Mouse (Mus musculus) skeletal muscle tissue, adult 2 months (tissue): ENCODE measurements around the gene Igflr1.

ENCODE experiments used
- DNase-seq: peaks from one replicate; pipeline ENCODE4 v3.0.0-alpha.2; 2012; ENCODE audit warnings: low read depth, low spot score

The Igflr1 gene

DNA sequence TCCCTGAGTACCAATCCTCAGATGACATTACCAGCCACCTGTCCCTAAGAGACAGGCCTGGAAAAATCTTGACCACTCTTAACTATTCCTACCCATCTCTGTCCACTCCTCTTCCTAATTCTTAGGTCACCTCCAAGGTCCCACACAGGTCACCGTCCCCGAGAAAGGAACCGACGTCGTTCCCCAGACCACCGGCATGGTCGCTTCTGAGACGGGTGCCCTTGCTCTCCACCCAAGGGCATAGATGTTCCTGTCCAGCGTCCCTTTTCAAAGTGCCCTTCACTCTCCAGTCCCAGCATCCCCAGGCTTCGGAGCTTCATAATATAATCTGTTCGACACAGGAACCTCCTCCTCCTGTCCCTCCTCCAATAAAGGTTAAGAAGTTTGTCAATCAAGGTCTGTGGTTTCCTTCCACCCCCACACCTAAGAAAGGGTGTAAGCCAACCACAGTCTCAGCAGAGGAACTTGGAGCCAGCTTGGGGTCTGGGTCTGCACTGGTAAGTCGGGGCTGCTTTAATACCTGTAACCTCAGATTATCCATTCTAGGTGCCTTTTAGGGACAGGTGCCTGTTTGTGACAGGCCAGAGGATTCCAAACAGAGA is at the start of gene Igflr1:
TSS of gene Igflr1 (plus strand) at position 458 of the 602 bp plus-strand sequence.
- DNase-seq, result no peak

DNA sequence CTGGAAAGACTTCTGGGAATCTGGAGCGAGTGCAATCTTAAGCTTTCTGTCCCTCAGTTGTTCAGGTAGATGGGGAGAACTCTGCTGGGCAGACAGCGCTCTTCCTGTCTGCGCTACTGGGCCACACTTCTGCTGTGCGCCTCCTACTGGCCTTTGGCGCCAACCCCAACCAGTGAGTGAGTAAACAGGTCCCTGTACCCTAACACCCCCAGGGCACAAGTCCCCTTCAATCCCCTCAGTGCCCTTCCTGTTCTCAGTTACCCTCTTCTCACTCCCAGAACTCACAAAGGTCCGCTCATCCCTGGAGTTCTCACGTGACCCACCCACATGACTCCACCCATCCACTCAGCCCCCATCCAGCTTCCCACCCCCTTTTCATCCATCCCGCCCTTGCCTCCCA is 46.9 kb upstream of the Igflr1 start:
- no peak for DNase-seq

- DNase-seq, result no peak
Observed at GRCm38 (mm10) chr7:30520396-30520795, 44.8 kb upstream of the Igflr1 start.

DNA sequence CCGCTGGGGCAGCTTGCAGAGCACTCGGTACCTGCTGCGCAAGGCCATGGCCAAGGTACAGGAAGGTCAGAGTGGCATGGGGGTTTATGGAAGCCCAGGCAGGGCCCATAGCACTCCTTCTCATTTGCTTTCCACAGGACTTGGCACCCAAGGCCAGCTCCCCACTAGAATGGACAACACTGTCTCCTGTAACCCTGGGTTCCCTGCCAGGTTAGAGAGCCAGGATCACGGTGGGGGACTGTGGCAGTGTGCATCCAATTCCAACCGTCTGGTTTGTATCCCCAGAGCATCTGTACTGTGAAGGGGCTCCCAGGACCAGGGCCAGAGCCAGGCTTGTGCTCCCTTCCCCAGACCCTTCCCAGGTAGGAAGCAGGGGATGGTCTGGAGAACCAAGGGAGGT is 44.4 kb upstream of the Igflr1 start:
- DNase-seq, result no peak

DNA sequence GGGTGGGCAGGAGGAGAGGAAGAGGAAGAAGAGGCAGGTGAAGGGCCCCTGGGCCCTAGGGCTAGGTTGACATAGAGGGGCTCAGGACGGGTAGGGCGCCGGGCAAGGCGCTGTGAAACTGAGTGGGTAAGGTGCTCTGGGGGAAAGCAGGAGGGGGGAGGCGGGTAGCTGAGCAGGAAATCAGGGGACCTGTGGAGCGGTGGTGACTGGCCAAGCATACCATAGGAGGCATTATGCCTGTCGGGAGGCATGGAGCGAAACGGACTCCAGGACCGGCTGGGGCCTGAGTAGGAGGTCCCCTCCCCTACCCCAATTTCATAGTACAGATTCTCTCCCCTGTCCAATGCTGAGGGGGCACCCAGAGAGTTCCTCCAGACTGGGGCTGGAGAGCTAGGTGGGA is 42.4 kb upstream of the Igflr1 start:
- no peak for DNase-seq

- peak; percentile 38 for DNase-seq
Observed at GRCm38 (mm10) chr7:30524487-30524886, 40.7 kb upstream of the Igflr1 start.

DNA sequence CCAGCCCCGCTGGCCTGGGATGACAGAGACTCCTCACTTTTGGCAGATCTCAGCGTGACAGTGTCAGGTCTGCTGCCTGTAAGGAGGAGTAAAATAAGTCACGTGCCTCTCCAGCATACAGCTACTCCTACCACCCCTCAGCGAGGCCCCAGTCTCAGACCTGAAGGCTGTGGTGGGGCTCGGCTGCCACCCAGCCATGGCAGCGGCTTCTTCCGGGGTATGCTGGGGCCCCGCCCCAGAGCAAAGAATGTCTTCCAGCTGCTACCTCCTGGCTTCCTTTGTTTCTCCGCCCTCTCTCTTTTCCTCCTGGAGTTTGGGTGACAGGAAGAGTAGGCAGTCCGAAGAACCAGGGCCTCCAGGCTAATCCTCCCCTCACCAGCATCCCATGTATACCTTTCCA is 39.3 kb upstream of the Igflr1 start:
- no peak for DNase-seq

- DNase-seq, result no peak
Observed at GRCm38 (mm10) chr7:30526399-30526798, 38.8 kb upstream of the Igflr1 start.

- no peak for DNase-seq
Observed at GRCm38 (mm10) chr7:30526981-30527380, 38.2 kb upstream of the Igflr1 start.

GRCm38 (mm10) chr7:30531291-30531815 is 33.9 kb upstream of the Igflr1 start:
- DNase-seq, result no peak

DNA sequence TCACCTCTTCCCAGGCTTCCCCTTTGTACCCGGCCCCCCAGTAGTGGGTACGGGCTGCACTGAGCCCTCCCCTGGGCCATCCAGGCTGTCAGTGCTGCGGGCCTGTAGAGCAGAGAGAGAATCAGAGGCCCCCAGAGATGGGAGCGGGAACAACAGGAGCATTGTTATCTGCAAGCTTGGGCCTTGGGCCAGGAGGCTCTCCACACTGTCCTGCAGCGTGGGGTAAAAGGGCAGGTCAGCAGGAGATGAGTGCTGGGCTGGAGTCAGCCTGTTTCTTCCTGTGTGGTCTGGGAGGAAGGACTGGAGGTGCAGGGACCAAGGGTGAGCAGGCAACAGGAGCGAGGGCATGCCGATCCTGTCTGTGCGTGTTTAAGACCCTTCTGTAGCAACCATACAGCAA is 32.3 kb upstream of the Igflr1 start:
- no peak for DNase-seq

- no peak for DNase-seq
Observed at GRCm38 (mm10) chr7:30533941-30534632, 31.1 kb upstream of the Igflr1 start.

GRCm38 (mm10) chr7:30534633-30535577 is 30.3 kb upstream of the Igflr1 start, which contains the start of gene Arhgap33:
Arhgap33 (minus strand) TSS chr7:30535060.
- DNase-seq, result peak; percentile 92

GRCm38 (mm10) chr7:30540572-30540971 is 24.7 kb upstream of the Igflr1 start:
- no peak for DNase-seq

GRCm38 (mm10) chr7:30544327-30544726 is 20.9 kb upstream of the Igflr1 start:
- no peak for DNase-seq

DNA sequence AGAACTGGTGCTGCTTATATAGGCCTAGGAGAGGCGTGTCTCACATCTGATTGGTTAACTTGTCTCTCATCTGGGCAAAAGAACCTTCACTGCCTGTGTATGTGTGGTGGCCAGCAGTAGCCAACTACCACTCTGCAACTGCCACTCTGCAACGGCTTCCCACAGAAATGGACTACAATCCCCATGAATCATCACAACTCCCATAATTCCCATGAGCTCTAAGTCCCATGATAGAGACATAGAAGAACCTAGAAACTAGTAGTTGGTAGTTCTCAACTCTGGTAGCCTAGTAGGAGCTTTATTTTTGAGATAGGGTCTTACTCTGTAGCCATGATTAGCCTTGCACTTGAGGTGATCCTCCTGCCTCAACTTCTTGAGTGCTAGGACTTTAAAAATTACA is 15.3 kb upstream of the Igflr1 start:
- DNase-seq, result no peak

DNA sequence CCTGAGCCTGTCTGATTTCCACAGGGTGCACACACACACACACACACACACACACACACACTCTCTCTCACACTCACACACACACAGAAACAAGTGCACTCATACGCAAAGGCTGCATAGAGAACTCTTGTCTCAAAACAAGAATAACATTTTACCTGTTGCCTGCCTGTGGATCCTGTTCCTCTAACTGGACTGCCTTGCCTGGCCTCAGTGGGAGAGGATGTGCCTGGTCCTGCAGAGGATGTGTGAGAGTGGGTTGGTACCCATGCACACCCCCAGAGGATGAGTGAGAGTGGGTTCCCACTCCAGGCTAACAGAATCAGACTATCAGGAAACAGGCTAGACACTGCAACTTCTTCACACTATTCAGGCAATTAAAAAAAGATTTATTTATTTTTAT is 14.6 kb upstream of the Igflr1 start:
- no peak for DNase-seq

- no peak for DNase-seq
Observed at GRCm38 (mm10) chr7:30551445-30552101, 13.7 kb upstream of the Igflr1 start.

DNA sequence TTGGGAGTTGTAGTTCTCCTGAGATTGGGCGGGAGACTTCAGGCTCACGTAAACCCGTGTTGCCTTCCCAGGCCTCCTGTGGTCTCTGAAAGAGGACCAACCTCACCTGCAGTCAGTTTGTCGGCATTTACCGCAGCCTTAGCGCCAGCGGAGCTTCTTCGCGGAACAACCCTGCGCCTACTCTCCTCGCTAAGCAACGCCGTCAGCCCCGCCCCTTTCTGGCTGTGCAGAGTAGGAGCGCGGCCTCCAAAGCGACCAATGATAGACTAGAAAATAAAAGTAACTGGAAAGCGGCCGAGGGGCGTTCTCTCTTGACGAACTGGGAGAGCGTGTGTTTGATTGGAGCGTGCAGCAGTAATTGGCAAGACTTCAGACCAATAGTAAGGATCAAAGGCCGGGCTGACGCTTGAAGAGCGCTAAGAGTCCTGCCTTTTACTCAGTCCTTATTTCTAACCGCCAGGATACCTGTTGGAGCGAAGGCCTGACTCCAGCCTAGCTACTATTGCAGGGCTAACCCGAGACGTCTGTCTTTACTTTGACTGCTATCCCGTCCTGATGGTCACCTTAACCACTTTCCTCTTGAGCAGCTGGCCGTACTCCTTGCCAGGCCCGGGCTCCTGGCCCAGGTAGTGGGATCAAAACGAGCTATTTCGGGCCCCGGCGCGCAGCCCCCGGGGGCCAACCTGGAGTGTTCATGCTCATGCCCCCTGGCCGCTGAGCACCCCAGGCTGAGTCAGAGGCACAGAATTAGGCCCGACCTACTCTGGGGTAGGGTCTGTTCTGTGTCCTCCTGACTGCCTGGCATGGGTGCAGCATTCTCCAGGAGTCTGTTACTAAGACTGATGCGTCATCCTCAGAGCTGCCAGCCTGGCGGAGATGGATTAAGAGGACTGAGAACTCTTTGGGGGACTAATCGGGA is 12.9 kb upstream of the Igflr1 start, which contains the start of the genes Hspb6 and Proser3:
TSS of gene Hspb6 (plus strand) at position 77 of the 919 bp plus-strand sequence.
TSS of gene Proser3 (minus strand) at position 198 of the 919 bp plus-strand sequence.
- peak; percentile 98 for DNase-seq

- DNase-seq, result peak; percentile 80
Observed at GRCm38 (mm10) chr7:30553021-30553589, 12.1 kb upstream of the Igflr1 start.
